In the genomic region with DNA sequence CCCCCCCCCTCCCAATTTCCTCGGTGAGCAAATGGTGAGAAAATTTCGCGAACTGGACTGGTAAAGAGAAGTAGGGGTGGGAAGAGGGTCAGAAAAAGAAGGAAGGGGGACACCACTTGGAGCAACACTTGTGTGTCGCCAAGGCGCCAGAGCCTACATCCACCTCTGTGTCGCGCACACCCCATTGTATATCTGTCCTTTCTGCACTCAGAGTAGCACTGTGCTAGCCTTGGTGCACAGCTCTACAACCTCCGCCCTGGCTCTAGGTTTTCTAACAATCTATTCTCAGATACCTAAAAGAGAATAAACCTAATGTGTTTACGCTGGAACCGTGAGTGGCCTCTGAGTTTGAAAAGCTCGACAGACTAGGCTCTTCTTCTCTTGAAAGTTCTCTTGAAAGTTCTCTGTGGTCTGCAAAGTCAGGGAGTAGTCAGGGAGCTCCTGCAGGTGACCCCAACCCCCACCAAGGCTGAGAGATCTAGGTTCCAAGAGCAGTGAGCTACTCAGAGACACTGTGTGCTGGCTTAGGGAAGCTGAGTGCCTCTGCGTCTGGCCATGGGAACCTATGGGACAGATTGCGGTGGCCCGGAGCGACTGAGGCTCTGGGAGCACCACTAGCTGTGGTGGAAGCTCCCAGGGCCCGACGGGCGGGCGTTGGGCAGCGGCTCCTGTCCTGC, we compare ENCODE assay signal across 8 mouse cellular contexts. TPM values are rescaled to one million over a fixed set of nuclear protein-coding genes. Genes with fewer than 3 reads are reported as not detected.
DNase-seq lines count a peak whose midpoint lies in the region; ATAC-seq and TF ChIP-seq lines count a peak whose summit lies in the region.

No protein-coding gene starts in this region.

- H3K4me1 ChIP-seq in thymus, adult 2 months (replicated peaks; ENCODE audit: control insufficient read depth, insufficient read depth, low read length): no peaks in the 10 kb centered on the region

- H3K4me3 ChIP-seq in thymus, adult 2 months (ENCODE audit: control insufficient read depth, insufficient read depth, low read length): no peak overlapping the region

- TF ChIP-seq POLR2A in thymus, adult 2 months (IDR thresholded peaks at IDR 0.05; ENCODE audit: control insufficient read depth, extremely low read depth, insufficient read depth, low read length, poor library complexity): no peak

- peak; percentile 17 to 23 for DNase-seq in cerebellum, postnatal 10 days
- no peak for DNase-seq in cerebellum, adult 8-10 months
- peak; percentile 39 for DNase-seq in embryo, embryonic 10.5 days (ENCODE audit: low spot score)
- DNase-seq in spleen, postnatal 4 days (ENCODE audit: low spot score in 2 of 2): no peak
- DNase-seq in thymus, adult 2 months: no peak
- no peak for DNase-seq in adrenal gland, postnatal 4 days (ENCODE audit: low spot score in 2 of 2)

- ATAC-seq in hematopoietic stem cell, adult 5-6 weeks (replicated peaks in 1 of 2; ENCODE audit: insufficient read depth in 1 of 2, low FRiP score in 2 of 2, low TSS enrichment in 1 of 2, low read depth in 1 of 2, poor library complexity in 2 of 2, severe bottlenecking in 2 of 2): peak; percentile 33 to 62
- peak; percentile 50 for ATAC-seq in megakaryocyte progenitor cell, adult 5-6 weeks (replicated peaks; ENCODE audit: poor library complexity)

- 33% methylated on average over 20 of the region's 20 CpGs for WGBS in thymus, adult 2 months

- H3K27ac ChIP-seq in thymus, adult 2 months (ENCODE audit: control insufficient read depth, insufficient read depth, low read length): no peak overlapping the region

- peaks cover 18% of the 10 kb centered on the region; the same call in 1 of the 2 replicates for H3K27me3 ChIP-seq in thymus, adult 2 months (ENCODE audit: control insufficient read depth, insufficient read depth, low read length)

- no peak for TF ChIP-seq CTCF in thymus, adult 2 months (IDR thresholded peaks at IDR 0.05; ENCODE audit: borderline replicate concordance, control insufficient read depth, extremely low read depth, insufficient read depth, low read length, poor library complexity)

- H3K36me3 ChIP-seq in thymus, adult 2 months (ENCODE audit: control insufficient read depth, insufficient read depth, low read length): no peaks in the 10 kb centered on the region

RNA-seq across cellular contexts. Expression of gene Meox2, which starts 0.5 kb away (rescaled TPM):
- total RNA-seq in hematopoietic stem cell, adult 5-6 weeks (2017): not detected in 2 replicates
- total RNA-seq in megakaryocyte progenitor cell, adult 5-6 weeks (2015): not detected in 2 replicates
- not detected in 2 replicates for total RNA-seq in megakaryocyte progenitor cell, adult 5-6 weeks (2017)
- polyA plus RNA-seq in thymus, adult 2 months (2012; rRNA removed): 1.7 and 3.0 TPM in 2 replicates
- total RNA-seq in adrenal gland, postnatal 4 days (2021): 1 to 10 TPM; 5.6 to 8.5 TPM

Comparison
In these comparisons a context has a peak if more than half of its experiments do, and no peak if none do; other contexts are left out.
1. DNase-seq: peak in cerebellum, postnatal 10 days (2 of 2) and embryo, embryonic 10.5 days (single experiment); none in cerebellum, adult 8-10 months (single experiment), spleen, postnatal 4 days (0 of 2), thymus, adult 2 months (single experiment) and adrenal gland, postnatal 4 days (0 of 2).